Mouse (Mus musculus) midbrain, postnatal 0 days (tissue): Measurements from ENCODE around the gene Dnajc4. TPM values are rescaled to one million over a fixed set of nuclear protein-coding genes. Genes with fewer than 3 reads are reported as not detected.

Experiments
- ATAC-seq: fragments of 200-750 bp; cut with Nextera tagmentation; 2 replicates; pipeline ENCODE4 v1.8.0; 2017; ENCODE audit warnings: moderate number of reproducible peaks, mild to moderate bottlenecking, moderate TSS enrichment, moderate library complexity; ENCODE audit not compliant: low FRiP score
- DNase-seq: peaks from one replicate; pipeline ENCODE4 v3.0.0-alpha.2; 2015; ENCODE audit warnings: low spot score
- H3K27ac ChIP-seq: fragments of 300-500 bp; sonication (generic); 2 replicates; pipeline ENCODE4 v1.5.1; 2014; ENCODE audit warnings: low read depth, mild to moderate bottlenecking, low read length, mixed read lengths
- H3K27me3 ChIP-seq: fragments of 300-500 bp; sonication (generic); 2 replicates; pipeline ENCODE4 v1.6.1; 2014; ENCODE audit warnings: low read length, control low read depth, mixed read lengths; ENCODE audit not compliant: insufficient read depth
- H3K36me3 ChIP-seq: fragments of 300-500 bp; sonication (generic); 2 replicates; pipeline ENCODE4 v1.6.1; 2014; ENCODE audit warnings: low read length, control low read depth, mixed read lengths; ENCODE audit not compliant: insufficient read depth
- H3K4me1 ChIP-seq: fragments of 300-500 bp; sonication (generic); 2 replicates; pipeline ENCODE4 v1.6.1; 2014; ENCODE audit warnings: mild to moderate bottlenecking, control low read depth, antibody characterized with exemption, low read length, mixed read lengths; ENCODE audit not compliant: insufficient read depth
- H3K4me2 ChIP-seq: fragments of 300-500 bp; sonication (generic); 2 replicates; pipeline ENCODE4 v1.6.1; 2014; ENCODE audit warnings: low read depth, mild to moderate bottlenecking, low read length, mixed read lengths; ENCODE audit not compliant: poor library complexity, severe bottlenecking
- H3K4me3 ChIP-seq: fragments of 300-500 bp; sonication (generic); 2 replicates; pipeline ENCODE4 v1.5.1; 2014; ENCODE audit warnings: low read depth, mild to moderate bottlenecking, low read length, moderate library complexity
- H3K9ac ChIP-seq: fragments of 300-500 bp; sonication (generic); replicated peaks from 2 replicates; pipeline ENCODE4 v1.6.1; 2014; ENCODE audit warnings: mild to moderate bottlenecking, low read length, moderate library complexity, mixed read lengths; ENCODE audit not compliant: poor library complexity, severe bottlenecking
- H3K9me3 ChIP-seq: fragments of 300-500 bp; sonication (generic); 2 replicates; pipeline ENCODE4 v1.6.1; 2016; ENCODE audit warnings: low read length, control low read depth
- CTCF ChIP-seq: IDR thresholded peaks from 2 replicates; pipeline ENCODE4 v1.5.1; 2016; ENCODE audit warnings: antibody characterized with exemption, mild to moderate bottlenecking
- WGBS: fragments of 180-500 bp; shearing (Covaris S2); extraction: QIAGEN DNeasy Blood & Tissue Kit; methylation state at CpG from one replicate; pipeline ENCODE4 v1.1.7; 2014; 5-methylcytosine and 5-hydroxymethylcytosine counted together
- polyA plus RNA-seq: library from polyadenylated mRNA; unstranded; fragments of >200 nt; fragmentation: Nextera tagmentation; extraction: Ambion mirVana; gene quantifications from 2 replicates; pipeline ENCODE4 v1.2.1, GENCODE M21; 2015
- total RNA-seq: library from RNA; depleted of rRNA; stranded (reverse); fragments of >200 nt; gene quantifications from 2 replicates; pipeline ENCODE4 v1.2.3, GENCODE M21; 2014; rRNA removed

Dnajc4 gene
- total and polyA plus RNA-seq, 2 experiments from 2014 or later: 21.6 to 31.2 TPM

DNA sequence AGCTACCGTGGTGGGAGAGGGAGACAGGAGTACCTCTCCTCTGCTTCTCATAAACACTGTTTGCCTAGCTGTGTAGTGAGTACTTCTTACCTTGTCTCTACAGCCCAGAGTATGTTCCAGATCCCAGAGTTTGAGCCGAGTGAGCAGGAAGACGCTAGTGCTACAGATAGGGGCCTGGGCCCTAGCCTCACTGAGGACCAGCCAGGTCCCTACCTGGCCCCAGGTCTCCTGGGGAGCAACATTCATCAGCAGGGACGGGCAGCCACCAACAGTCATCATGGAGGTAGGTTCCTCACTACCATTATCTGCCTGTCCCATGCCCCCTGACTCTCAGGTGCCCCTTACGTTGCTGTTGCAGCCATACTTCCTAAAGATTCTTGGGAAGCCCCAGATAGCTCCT, 49.6 kb downstream of the Dnajc4 start:
- Histone ChIP-seq H3K4me3 (peak overlapping the region; percentile 92), H3K9me3 (no peaks in the 10 kb centered on the region), H3K27me3 (no peaks in the 10 kb centered on the region), H3K4me1 (peaks cover 19% of the 10 kb centered on the region), H3K27ac (peak overlapping the region; percentile 95), H3K4me2 (peak overlapping the region; percentile 100), H3K36me3 (peaks cover 7% of the 10 kb centered on the region), H3K9ac (peak overlapping the region; percentile 89)
- 25% methylated on average over 5 of the region's 5 CpGs for WGBS
- no peak for TF ChIP-seq CTCF
- DNase-seq (no peak), ATAC-seq (no peak)

- under 1% methylated on average over 27 of the region's 27 CpGs for WGBS
- Histone ChIP-seq H3K9me3 (no peaks in the 10 kb centered on the region), H3K9ac (peak within 1 kb of the TSS; percentile 89), H3K4me1 (peaks cover 19% of the 10 kb centered on the region), H3K4me2 (peak within 1 kb of the TSS; percentile 100), H3K27ac (peak within 1 kb of the TSS; percentile 95), H3K27me3 (no peaks in the 10 kb centered on the region), H3K4me3 (peak within 1 kb of the TSS; percentile 92), H3K36me3 (peaks cover 8% of the 10 kb centered on the region)
- DNase-seq: peak; percentile 93
- no peak for TF ChIP-seq CTCF
- ATAC-seq: peak; percentile 82
Measured at GRCm38 (mm10) chr19:6942249-6942691, 50.1 kb downstream of the Dnajc4 start, which contains the start of gene Gpr137. Gene Gpr137 (minus strand): TSS chr19:6942480.

- peaks cover 8% of the 10 kb centered on the region for H3K36me3 ChIP-seq
- ATAC-seq (peak; percentile 82), DNase-seq (peak; percentile 93)
- H3K9me3 ChIP-seq: no peaks in the 10 kb centered on the region
- peak; percentile 27 for TF ChIP-seq CTCF
- H3K9ac ChIP-seq: peak within 1 kb of the TSS; percentile 89
- H3K4me2 ChIP-seq: peak within 1 kb of the TSS; percentile 100
- H3K27me3 ChIP-seq: no peaks in the 10 kb centered on the region
- WGBS: 1% methylated on average over 80 of the region's 83 CpGs
- peak within 1 kb of the TSS; percentile 92 for H3K4me3 ChIP-seq
- H3K27ac ChIP-seq: peak within 1 kb of the TSS; percentile 95
- H3K4me1 ChIP-seq: peaks cover 19% of the 10 kb centered on the region
Measured at GRCm38 (mm10) chr19:6941372-6942248, 50.8 kb downstream of the Dnajc4 start, which contains the start of gene Bad. Gene Bad (plus strand): TSS chr19:6941861.

GRCm38 (mm10) chr19:6940396-6941351, 51.7 kb downstream of the Dnajc4 start:
- Histone ChIP-seq H3K4me2 (peak overlapping the region; percentile 100), H3K27ac (peak overlapping the region; percentile 95), H3K4me3 (peak overlapping the region; percentile 92), H3K4me1 (peaks cover 19% of the 10 kb centered on the region), H3K27me3 (peaks cover 3% of the 10 kb centered on the region; the same call in 1 of the 2 replicates), H3K9ac (peak overlapping the region; percentile 89), H3K9me3 (no peaks in the 10 kb centered on the region), H3K36me3 (peaks cover 8% of the 10 kb centered on the region)
- 27% methylated on average over 20 of the region's 29 CpGs for WGBS
- DNase-seq (no peak), ATAC-seq (peak; percentile 12; the same call in 1 of the 2 replicates)
- no peak for TF ChIP-seq CTCF

GRCm38 (mm10) chr19:6939106-6940002, 53.0 kb downstream of the Dnajc4 start:
- Histone ChIP-seq H3K4me3 (no peak overlapping the region), H3K27me3 (peaks cover 10% of the 10 kb centered on the region; the same call in 1 of the 2 replicates), H3K36me3 (peaks cover 8% of the 10 kb centered on the region), H3K9ac (peak overlapping the region; percentile 89; the same call in 1 of the 2 replicates), H3K27ac (no peak overlapping the region), H3K4me2 (peak overlapping the region; percentile 100), H3K9me3 (no peaks in the 10 kb centered on the region), H3K4me1 (peaks cover 19% of the 10 kb centered on the region)
- TF ChIP-seq CTCF: no peak
- ATAC-seq: no peak
- WGBS: 84% methylated on average over 20 of the region's 20 CpGs
- DNase-seq: no peak

Other genes with a start within 250 kb of the Dnajc4 start
- gene Rps6ka4, start 151.9 kb downstream of the Dnajc4 start, total RNA-seq: 20.6 and 31.1 TPM in 2 replicates
- gene Rps6ka4, start 151.9 kb downstream of the Dnajc4 start, polyA plus RNA-seq: 18.5 and 19.1 TPM in 2 replicates
- 1.0 and 1.9 TPM in 2 replicates for gene Ccdc88b, start 134.4 kb downstream of the Dnajc4 start, total RNA-seq
- 0.86 and 1.8 TPM in 2 replicates for gene Ccdc88b, start 134.4 kb downstream of the Dnajc4 start, polyA plus RNA-seq
- 80.6 and 85.4 TPM in 2 replicates for gene Trmt112, start 82.9 kb downstream of the Dnajc4 start, total RNA-seq
- gene Trmt112, start 82.9 kb downstream of the Dnajc4 start, polyA plus RNA-seq: 110 and 118 TPM in 2 replicates
- gene Prdx5, start 82.5 kb downstream of the Dnajc4 start, total RNA-seq: 211 and 223 TPM in 2 replicates
- 491 and 528 TPM in 2 replicates for gene Prdx5, start 82.5 kb downstream of the Dnajc4 start, polyA plus RNA-seq
- 31.6 and 40.7 TPM in 2 replicates for gene Esrra, start 70.8 kb downstream of the Dnajc4 start, total RNA-seq
- gene Esrra, start 70.8 kb downstream of the Dnajc4 start, polyA plus RNA-seq: 7.2 and 7.3 TPM in 2 replicates
- gene Catsperz, start 67.2 kb downstream of the Dnajc4 start, total RNA-seq: 0.52 and 1.1 TPM in 2 replicates
- 2.1 and 3.0 TPM in 2 replicates for gene Catsperz, start 67.2 kb downstream of the Dnajc4 start, polyA plus RNA-seq
- 7.9 and 13.6 TPM in 2 replicates for gene Kcnk4, start 58.1 kb downstream of the Dnajc4 start, total RNA-seq
- 17.8 and 18.0 TPM in 2 replicates for gene Kcnk4, start 58.1 kb downstream of the Dnajc4 start, polyA plus RNA-seq
- gene Bad, start 50.7 kb downstream of the Dnajc4 start, total RNA-seq: 50.3 and 55.9 TPM in 2 replicates
- 91.6 and 104 TPM in 2 replicates for gene Bad, start 50.7 kb downstream of the Dnajc4 start, polyA plus RNA-seq
- 88.5 and 101 TPM in 2 replicates for gene Gpr137, start 50.1 kb downstream of the Dnajc4 start, total RNA-seq
- 77.6 and 78.8 TPM in 2 replicates for gene Gpr137, start 50.1 kb downstream of the Dnajc4 start, polyA plus RNA-seq
- 137 and 150 TPM in 2 replicates for gene Ppp1r14b, start 17.6 kb downstream of the Dnajc4 start, total RNA-seq
- 143 and 144 TPM in 2 replicates for gene Ppp1r14b, start 17.6 kb downstream of the Dnajc4 start, polyA plus RNA-seq
- 14.7 and 16.6 TPM in 2 replicates for gene Plcb3, start 16.1 kb downstream of the Dnajc4 start, total RNA-seq
- 9.5 and 9.8 TPM in 2 replicates for gene Plcb3, start 16.1 kb downstream of the Dnajc4 start, polyA plus RNA-seq
- 24.9 and 29.3 TPM in 2 replicates for gene Fkbp2, start 12.1 kb downstream of the Dnajc4 start, total RNA-seq
- gene Fkbp2, start 12.1 kb downstream of the Dnajc4 start, polyA plus RNA-seq: 149 and 155 TPM in 2 replicates
- gene Vegfb, start 4.9 kb downstream of the Dnajc4 start, total RNA-seq: 33.1 and 44.4 TPM in 2 replicates
- 77.7 and 83.2 TPM in 2 replicates for gene Vegfb, start 4.9 kb downstream of the Dnajc4 start, polyA plus RNA-seq
- gene Nudt22, start 3.5 kb upstream of the Dnajc4 start, total RNA-seq: 12.8 and 19.6 TPM in 2 replicates
- gene Nudt22, start 3.5 kb upstream of the Dnajc4 start, polyA plus RNA-seq: 17.8 and 22.0 TPM in 2 replicates
- gene Trpt1, start 3.6 kb upstream of the Dnajc4 start, total RNA-seq: 19.6 and 28.1 TPM in 2 replicates
- 19.8 and 23.4 TPM in 2 replicates for gene Trpt1, start 3.6 kb upstream of the Dnajc4 start, polyA plus RNA-seq
- 5.6 and 6.2 TPM in 2 replicates for gene Fermt3, start 26.9 kb upstream of the Dnajc4 start, total RNA-seq
- gene Fermt3, start 26.9 kb upstream of the Dnajc4 start, polyA plus RNA-seq: 3.0 and 3.4 TPM in 2 replicates
- 97.0 and 101 TPM in 2 replicates for gene Stip1, start 47.4 kb upstream of the Dnajc4 start, total RNA-seq
- 142 and 147 TPM in 2 replicates for gene Stip1, start 47.4 kb upstream of the Dnajc4 start, polyA plus RNA-seq
- gene Macrod1, start 64.2 kb upstream of the Dnajc4 start, total RNA-seq: 1.4 and 5.1 TPM in 2 replicates
- 5.9 and 6.2 TPM in 2 replicates for gene Macrod1, start 64.2 kb upstream of the Dnajc4 start, polyA plus RNA-seq
- 9.9 and 11.4 TPM in 2 replicates for gene Flrt1, start 113.2 kb upstream of the Dnajc4 start, total RNA-seq
- 9.8 and 11.9 TPM in 2 replicates for gene Flrt1, start 113.2 kb upstream of the Dnajc4 start, polyA plus RNA-seq
- 236 and 242 TPM in 2 replicates for gene Otub1, start 213.7 kb upstream of the Dnajc4 start, total RNA-seq
- 257 and 277 TPM in 2 replicates for gene Otub1, start 213.7 kb upstream of the Dnajc4 start, polyA plus RNA-seq
- 1,114 and 1,471 TPM in 2 replicates for gene Cox8a, start 225.0 kb upstream of the Dnajc4 start, total RNA-seq
- 1,645 and 1,756 TPM in 2 replicates for gene Cox8a, start 225.0 kb upstream of the Dnajc4 start, polyA plus RNA-seq
- gene Naa40, start 248.6 kb upstream of the Dnajc4 start, total RNA-seq: 58.3 and 62.5 TPM in 2 replicates
- gene Naa40, start 248.6 kb upstream of the Dnajc4 start, polyA plus RNA-seq: 45.6 and 46.1 TPM in 2 replicates